Mouse (Mus musculus): ENCODE results near the gene Parp11.

Gene Parp11

GRCm38 (mm10) chr6:127446436-127446890, at the start of gene Parp11:
Gene Parp11, plus strand, starts transcription at chr6:127446840.
- DNase-seq (ENCODE audit: low read depth, low spot score) = peak; percentile 49

DNA sequence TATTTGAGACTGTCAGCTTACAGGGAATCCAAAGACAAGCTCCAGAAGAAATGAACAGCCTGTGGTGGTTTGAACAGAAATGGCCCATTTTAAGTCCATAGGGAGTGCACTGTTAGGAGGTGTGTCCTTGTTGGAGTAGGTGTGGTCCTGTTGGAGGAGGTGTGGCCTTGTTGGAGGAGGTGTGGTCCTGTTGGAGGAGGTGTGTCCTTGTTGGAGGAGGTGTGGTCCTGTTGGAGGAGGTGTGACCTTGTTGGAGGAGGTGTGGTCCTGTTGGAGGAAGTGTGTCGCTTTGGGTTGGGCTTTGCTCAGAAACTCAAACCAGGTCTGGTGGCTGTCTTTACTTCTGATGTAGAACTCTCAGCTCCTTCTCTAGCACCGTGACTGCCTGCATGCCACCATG, 48.6 kb upstream of the Parp11 start:
- DNase-seq (ENCODE audit: low read depth, low spot score) = peak; percentile 86

- DNase-seq (ENCODE audit: low read depth, low spot score) = no peak
These were observed 45.2 kb upstream of the Parp11 start for GRCm38 (mm10) chr6:127401419-127401818.

GRCm38 (mm10) chr6:127404070-127404810, 42.4 kb upstream of the Parp11 start:
- no peak for DNase-seq (ENCODE audit: low read depth, low spot score)

DNA sequence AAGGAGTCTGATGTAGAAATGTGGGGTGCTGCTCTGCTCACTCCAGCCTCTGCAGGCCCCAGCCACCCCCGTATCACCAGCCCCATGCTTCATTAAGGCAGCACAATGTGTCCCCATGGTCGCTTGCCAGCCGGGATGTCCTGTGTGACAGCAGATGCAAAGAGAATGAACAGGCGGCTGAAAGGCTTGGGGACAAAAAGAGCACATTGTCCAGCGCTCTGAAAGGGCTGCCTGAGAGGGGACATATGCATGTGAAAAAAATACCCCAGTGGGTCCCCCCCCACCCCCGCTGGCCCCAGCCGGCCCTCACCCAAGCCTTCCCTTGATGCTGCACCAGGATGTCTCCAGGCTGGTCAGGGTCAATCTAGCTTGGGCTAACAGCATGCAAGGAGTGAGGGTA, 41.0 kb upstream of the Parp11 start:
- DNase-seq (ENCODE audit: low read depth, low spot score) = no peak

- DNase-seq (ENCODE audit: low read depth, low spot score) = no peak
These were observed 38.9 kb upstream of the Parp11 start for GRCm38 (mm10) chr6:127407742-127408141.

GRCm38 (mm10) chr6:127417525-127418184, 29.0 kb upstream of the Parp11 start:
- no peak for DNase-seq (ENCODE audit: low read depth, low spot score)

GRCm38 (mm10) chr6:127418322-127418721, 28.3 kb upstream of the Parp11 start:
- DNase-seq (ENCODE audit: low read depth, low spot score) = no peak

DNA sequence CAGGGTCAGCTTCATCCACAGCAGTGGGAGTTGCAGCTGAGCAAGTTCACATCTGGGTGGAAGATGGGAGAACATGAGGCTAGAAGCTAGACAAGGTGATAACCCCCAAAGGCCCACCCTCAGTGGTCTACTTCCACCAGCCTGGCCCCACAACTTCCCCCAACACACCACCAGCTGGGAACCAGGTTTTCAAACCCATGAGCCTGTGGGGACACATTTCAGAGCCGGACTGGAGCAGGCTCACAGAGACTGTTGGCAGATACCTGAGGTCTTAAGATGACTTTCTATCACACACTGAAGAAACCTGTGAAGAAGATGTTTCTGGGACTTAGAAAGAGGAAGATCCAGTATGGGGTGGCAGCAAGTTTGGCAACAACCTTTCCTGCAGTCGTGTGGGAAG, 26.5 kb upstream of the Parp11 start:
- no peak for DNase-seq (ENCODE audit: low read depth, low spot score)

GRCm38 (mm10) chr6:127425095-127425494, 21.5 kb upstream of the Parp11 start:
- DNase-seq (ENCODE audit: low read depth, low spot score) = no peak

DNA sequence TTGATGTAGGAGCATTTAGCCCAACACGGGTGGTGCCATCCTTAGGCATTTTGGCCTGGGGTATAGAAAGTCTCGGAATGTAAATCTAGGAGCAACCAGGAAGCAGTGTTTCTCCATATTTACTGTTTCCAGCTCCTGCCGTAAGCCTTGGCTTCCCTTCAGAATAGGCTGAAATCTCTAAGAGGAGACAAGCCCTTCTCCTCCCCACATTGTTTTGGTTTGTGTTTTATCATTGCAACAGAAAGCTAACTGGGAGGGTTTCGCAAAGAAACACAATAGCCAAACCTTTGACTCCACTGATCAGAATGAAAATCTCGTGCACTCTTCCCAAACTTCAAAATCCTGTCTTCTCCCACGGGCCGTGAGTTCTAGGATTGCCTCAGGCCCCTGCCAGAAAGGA, 15.9 kb upstream of the Parp11 start:
- DNase-seq (ENCODE audit: low read depth, low spot score) = no peak

DNA sequence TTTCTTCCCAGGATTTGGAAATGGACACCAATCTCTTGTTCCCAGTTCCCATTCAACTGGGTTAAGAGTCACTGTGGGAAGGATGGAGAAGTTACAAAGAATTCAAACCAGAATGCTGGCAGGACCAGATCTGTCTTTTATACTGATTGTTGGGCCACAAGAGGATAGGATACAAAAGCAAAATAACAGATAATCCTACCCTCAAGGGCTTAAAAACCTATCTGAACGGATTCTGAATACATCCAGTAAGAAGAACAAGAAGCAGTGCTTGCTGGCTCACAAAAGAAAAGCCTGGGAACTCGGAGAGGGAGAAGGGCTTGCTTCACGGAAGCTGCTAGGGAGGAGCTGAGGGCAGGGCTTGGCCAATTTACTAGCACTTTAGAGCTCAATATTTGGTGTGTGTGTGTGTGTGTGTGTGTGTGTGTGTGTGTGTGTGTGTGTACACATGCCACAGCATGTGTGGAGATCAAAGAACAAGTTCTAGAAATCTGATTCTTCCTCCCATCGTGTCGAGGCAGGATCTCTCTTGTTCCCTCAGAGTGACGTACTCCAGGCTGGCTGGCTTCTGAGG, 15.4 kb upstream of the Parp11 start:
- no peak for DNase-seq (ENCODE audit: low read depth, low spot score)

GRCm38 (mm10) chr6:127433886-127434647, 12.6 kb upstream of the Parp11 start:
- no peak for DNase-seq (ENCODE audit: low read depth, low spot score)

GRCm38 (mm10) chr6:127434648-127434984, 12.0 kb upstream of the Parp11 start:
- no peak for DNase-seq (ENCODE audit: low read depth, low spot score)

GRCm38 (mm10) chr6:127439063-127439462, 7.6 kb upstream of the Parp11 start:
- DNase-seq (ENCODE audit: low read depth, low spot score) = no peak

- DNase-seq (ENCODE audit: low read depth, low spot score) = no peak
These were observed 7.0 kb upstream of the Parp11 start for GRCm38 (mm10) chr6:127439540-127440195.

- DNase-seq (ENCODE audit: low read depth, low spot score) = peak; percentile 29
These were observed 6.1 kb upstream of the Parp11 start for GRCm38 (mm10) chr6:127440416-127441104.

DNA sequence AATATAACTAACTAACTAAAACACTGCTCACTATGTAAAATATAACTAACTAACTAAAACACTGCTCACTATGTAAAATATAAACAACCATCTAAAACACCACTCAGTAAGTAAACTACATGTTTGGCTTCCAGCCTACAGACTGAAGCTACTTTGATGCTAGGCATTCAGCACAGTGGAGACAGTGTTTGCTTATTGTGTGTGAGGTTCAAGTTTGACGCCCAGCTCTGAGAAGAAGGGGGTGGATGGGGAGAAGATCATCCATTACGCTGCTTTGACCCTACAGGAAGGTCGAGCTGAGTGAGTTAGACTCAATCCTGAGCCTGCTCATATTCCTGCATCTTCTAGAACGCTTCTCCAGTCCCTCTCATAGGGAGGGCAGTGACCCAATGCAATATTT, 4.1 kb upstream of the Parp11 start:
- DNase-seq (ENCODE audit: low read depth, low spot score) = no peak

DNA sequence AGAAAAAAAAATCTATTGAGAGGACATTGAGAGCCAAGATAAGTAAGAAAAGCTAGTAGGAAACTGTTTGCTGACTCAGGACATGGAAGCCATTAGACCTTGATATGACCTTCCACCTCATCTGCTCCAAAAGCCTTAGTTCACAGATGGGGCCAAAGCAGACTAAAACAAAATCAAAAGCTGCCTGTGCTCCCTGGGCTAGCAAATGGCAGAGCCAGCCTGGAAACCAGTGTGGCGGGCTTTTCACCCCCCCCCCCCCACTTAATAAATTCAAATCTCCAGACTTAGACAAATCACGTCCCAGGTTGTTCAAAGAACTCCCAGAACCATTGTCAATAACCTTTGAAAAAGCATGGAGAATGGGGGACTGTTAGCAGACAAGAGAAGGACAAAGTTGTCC, 2.7 kb upstream of the Parp11 start:
- no peak for DNase-seq (ENCODE audit: low read depth, low spot score)

DNA sequence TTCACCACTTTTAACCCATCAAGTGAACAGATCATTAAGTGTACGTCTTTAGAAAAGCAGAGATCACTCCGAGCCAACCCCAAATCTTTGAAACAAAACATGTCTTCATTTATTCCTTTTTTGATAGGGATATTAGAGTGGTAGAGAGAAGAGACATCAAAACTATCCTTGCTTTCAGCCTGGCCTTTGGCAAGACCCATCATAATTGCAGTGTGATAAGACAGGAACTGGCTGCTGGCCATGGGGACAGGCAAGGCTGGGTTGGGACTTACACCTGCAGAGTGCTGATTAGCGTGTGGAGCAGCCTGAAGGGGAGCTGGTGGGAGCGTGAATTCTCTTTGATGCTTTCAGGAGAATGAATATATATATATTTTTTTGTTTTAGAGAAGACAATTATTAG, 2.2 kb upstream of the Parp11 start:
- no peak for DNase-seq (ENCODE audit: low read depth, low spot score)

All from ZHBTc4 (cell line).